Mouse (Mus musculus): Measurements from ENCODE around the gene Cux1.

DNA sequence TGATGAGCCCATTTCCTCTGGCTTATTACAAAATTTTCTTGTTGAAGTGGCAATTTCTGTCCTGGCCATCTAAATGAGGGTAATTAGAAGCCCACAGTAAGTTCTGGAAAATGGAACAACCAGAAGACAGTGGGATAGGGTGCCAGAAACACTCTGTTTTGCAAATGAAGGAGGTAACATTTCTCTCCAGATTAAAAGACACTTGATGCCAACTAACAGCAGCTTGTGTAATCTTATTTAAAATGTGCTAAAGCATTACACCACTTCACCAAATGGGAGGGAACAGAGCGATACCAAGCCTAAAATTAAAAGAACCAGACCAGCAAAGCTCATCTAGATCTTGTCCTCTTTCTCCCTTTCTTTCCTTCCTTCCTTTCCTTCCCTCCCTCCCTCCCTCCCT is 61.0 kb downstream of the Cux1 start:
- TF ChIP-seq CTCF (conservative IDR thresholded peaks at IDR 0.05; ENCODE audit: insufficient read depth, insufficient read length, low read depth, low read length) (no peak), POLR2A (IDR thresholded peaks at IDR 0.05; ENCODE audit: low read depth, low read length) (no peak)
